Mouse (Mus musculus) heart, adult 18-20 months (tissue): ENCODE data around the gene Hif3a. TPM values are rescaled to one million over a fixed set of nuclear protein-coding genes. Genes with fewer than 3 reads are reported as not detected.

Experiments used
- DNase-seq, 2 experiments: peaks; one replicate each; pipeline ENCODE4 v3.0.0; 2021 to 2022; ENCODE audit warnings: mixed read lengths in 1 of 2
- total RNA-seq, 2 experiments: library from RNA; stranded (reverse); gene quantifications; 2 replicates each; pipeline ENCODE4 v1.2.3; 2021

Gene Hif3a
- total RNA-seq, 2 experiments from 2014 or later: 1.9 to 4.1 TPM

- DNase-seq: peak; percentile 50 to 70
Observed at GRCm38 (mm10) chr7:17056601-17057523, 5.4 kb downstream of the Hif3a start.

- DNase-seq: peak; percentile 90 to 95
Observed at GRCm38 (mm10) chr7:17056081-17056581, 6.1 kb downstream of the Hif3a start.

GRCm38 (mm10) chr7:17055287-17055946, 6.8 kb downstream of the Hif3a start:
- no peak for DNase-seq

- no peak for DNase-seq
Observed at GRCm38 (mm10) chr7:17054325-17054989, 7.8 kb downstream of the Hif3a start.

- peak; percentile 65 to 84 for DNase-seq
Observed at GRCm38 (mm10) chr7:17050933-17051594, 11.2 kb downstream of the Hif3a start.

GRCm38 (mm10) chr7:17050491-17050890, 11.7 kb downstream of the Hif3a start:
- DNase-seq: no peak

- DNase-seq: no peak
Observed at GRCm38 (mm10) chr7:17048431-17049190, 13.6 kb downstream of the Hif3a start.

- DNase-seq: no peak
Observed at GRCm38 (mm10) chr7:17047041-17047682, 15.1 kb downstream of the Hif3a start.

- no peak for DNase-seq
Observed at GRCm38 (mm10) chr7:17045743-17046142, 16.5 kb downstream of the Hif3a start.

- no peak for DNase-seq
Observed at GRCm38 (mm10) chr7:17039373-17039772, 22.9 kb downstream of the Hif3a start.

- DNase-seq: no peak
Observed at GRCm38 (mm10) chr7:17038018-17038695, 24.1 kb downstream of the Hif3a start.

- no peak for DNase-seq
Observed at GRCm38 (mm10) chr7:17030239-17030638, 32.0 kb downstream of the Hif3a start.

GRCm38 (mm10) chr7:17028923-17029322, 33.3 kb downstream of the Hif3a start:
- DNase-seq: no peak

- peak; percentile 89 to 92 for DNase-seq
Observed at GRCm38 (mm10) chr7:17027588-17028343, 34.5 kb downstream of the Hif3a start, which contains the start of gene Ppp5c. Gene Ppp5c (minus strand): TSS chr7:17027924.

- DNase-seq: no peak
Observed at GRCm38 (mm10) chr7:17026710-17027587, 35.3 kb downstream of the Hif3a start.

- DNase-seq: no peak
Observed at GRCm38 (mm10) chr7:17025896-17026622, 36.2 kb downstream of the Hif3a start.

GRCm38 (mm10) chr7:17025505-17025894, 36.7 kb downstream of the Hif3a start:
- no peak for DNase-seq
